Mouse (Mus musculus) mesoderm, embryonic 11.5 days (tissue): ENCODE results near the gene Cd81.

Source experiments
- DNase-seq: peaks from one replicate; pipeline ENCODE4 v3.0.0-alpha.2; 2012; ENCODE audit warnings: low read depth, low spot score

Cd81 gene

GRCm38 (mm10) chr7:143069751-143070400 lies 17.3 kb downstream of the Cd81 start:
- DNase-seq, result no peak

- no peak for DNase-seq
These were observed 18.0 kb downstream of the Cd81 start for GRCm38 (mm10) chr7:143070506-143071070.

DNA sequence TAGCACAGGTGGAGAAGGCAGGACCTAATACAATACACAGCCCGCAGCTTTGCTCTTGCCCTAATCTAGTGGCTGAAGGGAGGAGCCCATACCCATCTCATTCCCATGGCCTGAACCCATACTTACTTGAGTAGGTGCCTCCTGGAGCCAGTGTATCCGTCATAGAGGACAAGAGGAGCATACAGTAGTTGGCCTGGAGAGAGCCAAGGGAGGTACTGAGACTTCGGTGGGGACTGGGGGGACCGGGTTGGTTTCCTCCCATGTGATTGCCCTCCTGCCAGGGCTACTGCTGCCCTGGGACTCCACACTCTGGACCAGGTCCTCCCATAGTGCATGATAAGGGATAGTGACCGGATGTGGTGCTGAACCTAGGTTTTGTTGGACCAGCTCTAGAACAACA lies 20.1 kb downstream of the Cd81 start:
- DNase-seq, result no peak

DNA sequence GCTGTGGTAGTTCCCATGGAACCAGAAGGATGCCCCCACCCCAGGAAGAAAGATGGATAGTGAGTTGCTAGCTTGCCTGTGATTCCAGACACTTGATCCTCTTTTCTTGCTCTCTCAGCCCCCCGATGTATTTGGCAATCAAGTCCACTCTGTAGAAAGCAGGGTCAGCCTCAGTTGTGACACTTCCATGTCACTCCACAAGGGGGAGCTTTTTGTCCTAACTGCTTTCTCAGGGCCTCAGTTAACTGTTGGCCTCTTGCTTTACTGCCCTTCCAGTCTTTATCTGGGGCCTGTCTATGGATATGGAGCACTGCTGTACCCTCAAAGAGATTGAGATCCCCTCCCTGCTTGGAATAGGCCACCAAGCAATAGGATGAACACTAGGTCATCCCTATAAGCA lies 20.5 kb downstream of the Cd81 start:
- peak; percentile 64 for DNase-seq

- no peak for DNase-seq
These were observed 22.9 kb downstream of the Cd81 start for GRCm38 (mm10) chr7:143075394-143075793.

DNA sequence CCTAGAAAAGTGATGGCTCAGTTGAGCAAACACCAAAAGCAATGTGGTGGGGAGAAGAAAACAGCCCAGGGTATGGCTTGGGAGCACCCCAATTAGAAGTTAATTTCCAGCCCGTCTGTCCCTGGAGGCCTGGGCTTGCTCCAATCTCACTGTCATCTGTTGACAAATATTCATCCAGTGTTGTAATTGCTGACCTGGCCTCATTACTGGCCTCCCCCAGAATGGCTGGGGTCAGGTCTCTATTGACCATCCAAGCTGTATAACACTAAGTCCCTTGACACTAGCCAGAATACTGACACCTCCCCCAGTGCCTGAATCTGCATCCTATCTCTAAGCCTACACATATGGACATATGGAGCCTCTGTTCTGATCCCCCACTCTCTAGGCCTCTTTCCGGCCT lies 24.8 kb downstream of the Cd81 start:
- no peak for DNase-seq

GRCm38 (mm10) chr7:143082024-143082423 lies 29.5 kb downstream of the Cd81 start:
- DNase-seq, result no peak

GRCm38 (mm10) chr7:143083708-143084107 lies 31.2 kb downstream of the Cd81 start:
- no peak for DNase-seq

- DNase-seq, result peak; percentile 46
These were observed 33.8 kb downstream of the Cd81 start for GRCm38 (mm10) chr7:143086366-143086765.

DNA sequence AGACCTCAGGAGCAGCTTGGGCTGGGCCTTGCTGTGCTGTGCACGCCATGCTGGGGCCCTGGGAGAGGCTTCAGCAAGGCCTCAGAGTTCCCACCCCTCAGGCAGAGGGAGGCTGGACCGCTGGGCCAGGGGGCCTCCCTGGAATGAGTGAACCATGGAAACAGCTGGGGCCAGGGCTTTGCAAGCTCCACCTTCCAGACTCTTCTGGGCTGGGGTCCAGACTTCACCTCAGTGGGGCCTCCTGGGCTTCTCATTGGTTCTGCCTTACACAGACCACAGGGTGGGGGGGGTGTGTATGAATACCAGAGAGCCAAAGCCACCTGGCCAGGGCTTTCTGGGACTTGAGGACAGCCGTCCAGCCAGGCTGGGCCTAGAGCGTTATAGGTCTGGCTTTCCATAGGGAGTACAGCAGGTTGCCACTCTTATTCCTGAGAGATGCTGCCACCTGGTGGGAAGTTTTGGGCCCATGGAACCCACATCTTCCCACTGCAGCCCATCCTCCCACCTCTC lies 34.6 kb downstream of the Cd81 start:
- peak; percentile 47 for DNase-seq

DNA sequence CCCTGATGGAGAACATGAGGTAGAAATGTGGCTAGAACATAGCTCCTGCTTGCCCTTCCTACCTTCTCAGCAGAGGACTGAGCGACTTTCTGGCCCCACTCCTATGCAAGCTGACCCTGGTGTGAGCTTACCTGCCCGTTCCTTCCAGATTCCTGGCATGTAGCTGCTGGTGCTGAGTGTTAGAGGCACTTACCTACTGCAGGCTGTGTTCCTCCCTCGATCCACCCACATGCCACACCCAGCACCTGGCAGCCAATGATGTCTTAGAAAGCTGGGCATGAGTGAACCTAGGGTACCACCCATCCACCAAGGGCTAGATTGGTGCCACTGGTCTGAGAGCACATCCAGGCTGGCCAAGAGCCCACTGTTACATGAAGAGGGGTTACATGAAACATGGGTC lies 41.3 kb downstream of the Cd81 start:
- no peak for DNase-seq

DNA sequence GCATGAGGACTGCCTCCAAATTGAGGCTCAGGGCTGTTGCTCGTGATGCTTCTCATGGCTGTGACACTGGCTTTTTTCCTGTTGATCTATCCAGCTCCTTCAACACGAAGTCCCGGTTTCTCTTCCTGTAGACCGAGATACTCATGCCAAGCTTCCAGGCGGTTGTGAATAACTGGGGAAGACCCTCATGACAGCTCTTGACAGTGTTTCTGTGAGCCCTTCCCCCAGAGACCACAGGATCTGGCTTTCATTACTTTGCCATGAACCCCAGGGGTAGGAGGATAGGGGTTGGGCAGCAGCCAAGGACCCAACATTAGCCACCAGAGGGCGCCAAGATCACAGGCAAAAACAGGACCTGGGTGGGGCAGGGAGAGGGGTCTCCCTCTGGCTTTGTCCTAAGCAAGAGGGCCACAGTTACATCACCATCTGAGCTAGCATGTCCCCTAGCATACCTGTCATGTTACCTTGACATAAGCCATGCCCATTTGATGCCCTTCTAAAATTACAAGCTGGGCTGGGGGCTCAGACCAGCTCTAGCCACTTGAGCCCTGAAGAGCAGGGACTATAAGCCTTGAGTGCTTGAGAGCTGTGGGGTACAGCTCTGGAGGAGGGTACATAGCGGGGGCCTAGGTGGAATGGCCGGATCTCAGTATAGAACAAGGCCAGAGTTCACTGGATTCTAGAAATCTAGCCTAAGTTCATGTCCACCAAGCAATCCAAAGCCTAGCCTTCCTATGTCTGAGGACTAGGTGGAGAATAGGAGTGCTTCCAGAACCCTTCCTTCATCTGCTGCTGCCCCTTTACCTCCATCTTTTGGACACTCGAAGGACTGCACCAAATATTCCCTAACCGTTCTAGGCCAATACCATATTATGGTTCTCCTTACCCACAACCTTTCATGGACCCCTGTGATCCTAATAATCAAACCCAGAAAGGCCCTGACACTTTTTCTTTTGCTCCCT lies 42.3 kb downstream of the Cd81 start, which contains the start of gene Trpm5:
Trpm5 (minus strand) TSS at position 51 of the 962 bp plus-strand sequence.
- peak; percentile 78 for DNase-seq

- DNase-seq, result no peak
These were observed 43.0 kb downstream of the Cd81 start for GRCm38 (mm10) chr7:143095554-143095907.

- DNase-seq, result no peak
These were observed 48.2 kb downstream of the Cd81 start for GRCm38 (mm10) chr7:143100759-143101158.

DNA sequence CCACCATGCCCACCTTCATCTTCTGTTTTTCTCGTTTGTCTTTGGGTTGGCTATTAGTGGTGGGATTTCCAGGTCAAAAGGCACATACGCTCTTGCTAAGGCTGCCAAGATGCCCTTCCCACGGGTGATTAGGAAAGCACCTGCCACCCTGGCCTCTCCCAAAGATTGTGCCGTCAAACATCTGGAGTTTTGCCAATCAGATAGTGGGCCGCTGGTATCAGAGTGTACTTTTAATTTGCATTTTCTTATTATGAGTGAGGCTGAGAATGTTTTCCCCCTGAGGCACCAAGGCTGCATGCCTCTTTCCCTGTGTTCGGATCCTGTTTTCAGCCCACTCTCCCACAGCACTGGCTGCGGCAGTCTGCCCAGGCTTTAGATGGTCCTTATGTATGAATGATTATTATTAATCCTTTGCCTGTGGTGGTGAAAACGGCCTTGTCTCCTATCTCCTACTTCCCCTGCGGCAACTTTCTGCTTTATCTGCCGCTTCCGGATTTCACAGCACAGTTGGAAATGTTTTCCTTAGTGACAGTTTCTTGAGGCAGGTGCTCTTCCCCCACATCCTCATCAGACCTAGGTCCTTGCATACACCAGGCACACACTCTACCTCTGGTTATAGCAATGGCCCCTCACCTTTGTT lies 52.8 kb downstream of the Cd81 start:
- no peak for DNase-seq

GRCm38 (mm10) chr7:143106062-143106461 lies 53.5 kb downstream of the Cd81 start, which contains the start of gene Kcnq1:
TSS of gene Kcnq1 (plus strand) at chr7:143106362.
- DNase-seq, result no peak

GRCm38 (mm10) chr7:143106672-143107465 lies 54.3 kb downstream of the Cd81 start:
- no peak for DNase-seq

- DNase-seq, result no peak
These were observed 55.7 kb downstream of the Cd81 start for GRCm38 (mm10) chr7:143108200-143108599.

- no peak for DNase-seq
These were observed 56.6 kb downstream of the Cd81 start for GRCm38 (mm10) chr7:143108996-143109660.

GRCm38 (mm10) chr7:143109696-143110095 lies 57.2 kb downstream of the Cd81 start:
- no peak for DNase-seq
